ENCODE assay signal across 20 mouse cellular contexts in genomic region chr5:116450901-116451300, GRCm38 (mm10). TPM values are rescaled to one million over a fixed set of nuclear protein-coding genes. Genes with fewer than 3 reads are reported as not detected.
A peak's percentile ranks its signal among the peaks of the same experiment; 100 is the strongest.
DNase-seq lines count a peak whose midpoint lies in the region; ATAC-seq lines count a peak whose summit lies in the region.
"Had no signal": no experiment of that assay in that cellular context is flagged by ENCODE, and none has a peak within 500 bp of the region (broad histone marks: within the 10 kb centered on the region; RNA-seq: fewer than 3 reads in every experiment).

No protein-coding gene starts in this region.

- H3K27ac ChIP-seq in heart, embryonic 12.5 days (ENCODE audit: poor library complexity, severe bottlenecking), result peak overlapping the region; percentile 42
- H3K27ac ChIP-seq: embryonic facial prominence, embryonic 12.5 days; forebrain, embryonic 13.5 days; limb, embryonic 15.5 days; liver, embryonic 15.5 days; midbrain, embryonic 13.5 days had no signal

- no peaks in the 10 kb centered on the region for H3K9me3 ChIP-seq in heart, embryonic 12.5 days (replicated peaks)
- H3K9me3 ChIP-seq: embryonic facial prominence, embryonic 12.5 days; forebrain, embryonic 13.5 days; limb, embryonic 15.5 days; liver, embryonic 15.5 days; midbrain, embryonic 13.5 days had no signal

- no peak for ATAC-seq in heart, embryonic 12.5 days (ENCODE audit: insufficient number of reproducible peaks, low FRiP score)
- ATAC-seq: forebrain, embryonic 13.5 days; midbrain, embryonic 13.5 days had no signal

- 33% methylated on average over 8 of the region's 8 CpGs for WGBS in heart, embryonic 12.5 days

- H3K4me2 ChIP-seq in heart, embryonic 12.5 days, result no peak overlapping the region
- H3K4me2 ChIP-seq: embryonic facial prominence, embryonic 12.5 days; forebrain, embryonic 13.5 days; limb, embryonic 15.5 days; liver, embryonic 15.5 days; midbrain, embryonic 13.5 days had no signal

- intact Hi-C loops in heart, postnatal 36 days (cut with DNase I), result no loop called here

- H3K9ac ChIP-seq in heart, embryonic 12.5 days, result no peak overlapping the region
- H3K9ac ChIP-seq: embryonic facial prominence, embryonic 12.5 days; forebrain, embryonic 13.5 days; limb, embryonic 15.5 days; liver, embryonic 15.5 days; midbrain, embryonic 13.5 days had no signal

- peaks cover 50% of the 10 kb centered on the region for H3K4me1 ChIP-seq in heart, embryonic 12.5 days (replicated peaks)

- peaks cover 9% of the 10 kb centered on the region for H3K27me3 ChIP-seq in heart, embryonic 12.5 days (replicated peaks)
- H3K27me3 ChIP-seq: limb, embryonic 15.5 days had no signal

- DNase-seq in adrenal gland, adult 2 months, result peak; percentile 82
- DNase-seq in adrenal gland, adult 18-20 months (ENCODE audit: low spot score in 2 of 2), result no peak
- peak; percentile 78 for DNase-seq in adrenal gland, postnatal 14 days
- peak; percentile 22 to 27 for DNase-seq in heart, postnatal 36 days
- DNase-seq in thymus, postnatal 0 days (ENCODE audit: low spot score), result no peak
- DNase-seq in right cerebral cortex, postnatal 10 days (ENCODE audit: low spot score in 2 of 2), result no peak
- no peak for DNase-seq in frontal cortex, postnatal 36 days (ENCODE audit: low spot score in 2 of 2)
- DNase-seq: gastrocnemius, postnatal 36 days; kidney, adult 2 months; kidney, postnatal 14 days; right cerebral cortex, postnatal 25 days; thymus, postnatal 14 days had no signal

- H3K36me3 ChIP-seq in heart, embryonic 12.5 days, result no peaks in the 10 kb centered on the region
- H3K36me3 ChIP-seq: embryonic facial prominence, embryonic 12.5 days; G1E; limb, embryonic 15.5 days; liver, embryonic 15.5 days had no signal

- no peak overlapping the region for H3K4me3 ChIP-seq in heart, embryonic 12.5 days
- H3K4me3 ChIP-seq: embryonic facial prominence, embryonic 12.5 days; erythroblast, embryonic 14.5 days; forebrain, embryonic 13.5 days; limb, embryonic 15.5 days; liver, embryonic 15.5 days; midbrain, embryonic 13.5 days had no signal

RNA-seq across cellular contexts. Expression of gene Hspb8, which starts 28.2 kb away (rescaled TPM):
- total RNA-seq in adrenal gland, adult 2 months (2021), result 100 to 1,000 TPM; 137 to 190 TPM
- 137 and 140 TPM in 2 replicates for polyA plus RNA-seq in adrenal gland, adult 2 months (2012; rRNA removed)
- 100 to 1,000 TPM; 261 to 274 TPM for total RNA-seq in adrenal gland, adult 18-20 months (2021)
- total RNA-seq in adrenal gland, postnatal 14 days (2021), result 37.7 and 45.9 TPM in 2 replicates
- 37.7 and 37.9 TPM in 2 replicates for polyA plus RNA-seq in heart, embryonic 12.5 days (2016; fragmentation: Nextera tagmentation; extraction: Ambion mirVana)
- 100 to 1,000 TPM; 386 to 424 TPM for total RNA-seq in heart, postnatal 36 days (2021)
- 13.8 and 14.4 TPM in 2 replicates for polyA plus RNA-seq in thymus, postnatal 0 days (2015; fragmentation: Nextera tagmentation; extraction: Ambion mirVana)
- polyA plus RNA-seq: erythroblast, embryonic 14.5 days; G1E had no signal

Comparison
In these comparisons a context has a peak if more than half of its experiments do, and no peak if none do; other contexts are left out.
1. DNase-seq: peak in adrenal gland, adult 2 months (single experiment), adrenal gland, postnatal 14 days (single experiment) and heart, postnatal 36 days (2 of 2); none in adrenal gland, adult 18-20 months (0 of 2), thymus, postnatal 0 days (single experiment), right cerebral cortex, postnatal 10 days (0 of 2) and frontal cortex, postnatal 36 days (0 of 2).